In the genomic region with DNA sequence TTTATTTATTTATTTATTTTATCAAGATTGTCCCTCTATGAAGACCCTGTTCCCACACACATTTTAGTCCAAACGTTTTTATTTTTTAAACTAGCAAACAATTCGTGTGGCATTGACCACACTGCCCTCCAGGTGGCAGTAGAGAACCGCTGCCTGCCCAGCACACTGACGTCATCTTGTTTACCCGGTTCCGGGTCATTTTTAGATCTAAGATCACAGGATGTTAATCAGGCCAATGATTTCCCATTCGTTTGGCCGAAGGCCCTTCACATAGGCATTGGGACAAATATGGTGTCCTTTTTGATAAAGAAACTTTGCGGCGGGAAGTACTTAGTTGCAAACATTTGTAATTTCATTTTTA, we compare ENCODE assay signal across 8 mouse cellular contexts.
DNase-seq lines count a peak whose midpoint lies in the region; ATAC-seq and TF ChIP-seq lines count a peak whose summit lies in the region.

No protein-coding gene starts in this region.

- no peaks in the 10 kb centered on the region for H3K9me3 ChIP-seq in heart, embryonic 11.5 days (replicated peaks; ENCODE audit: control insufficient read depth, low read length)
- no peaks in the 10 kb centered on the region for H3K9me3 ChIP-seq in kidney, embryonic 15.5 days (replicated peaks)
- no peaks in the 10 kb centered on the region for H3K9me3 ChIP-seq in liver, embryonic 12.5 days (replicated peaks)
- no peaks in the 10 kb centered on the region for H3K9me3 ChIP-seq in stomach, embryonic 16.5 days (replicated peaks; ENCODE audit: control insufficient read depth, low read length)

- no peak overlapping the region for H3K27ac ChIP-seq in embryonic fibroblast, embryonic 13.5 days (ENCODE audit: insufficient read depth, low read length)
- no peak overlapping the region for H3K27ac ChIP-seq in heart, embryonic 11.5 days (ENCODE audit: low read depth, low read length)
- H3K27ac ChIP-seq in kidney, embryonic 15.5 days, result no peak overlapping the region
- H3K27ac ChIP-seq in liver, embryonic 12.5 days, result peak overlapping the region; percentile 76
- peak overlapping the region; percentile 31; the same call in 1 of the 2 replicates for H3K27ac ChIP-seq in stomach, embryonic 16.5 days (ENCODE audit: low read length)

- H3K9ac ChIP-seq in heart, embryonic 11.5 days (ENCODE audit: low read depth, low read length), result no peak overlapping the region
- no peak overlapping the region for H3K9ac ChIP-seq in kidney, embryonic 15.5 days
- H3K9ac ChIP-seq in liver, embryonic 12.5 days, result peak overlapping the region; percentile 65
- peak overlapping the region; percentile 44; the same call in 1 of the 2 replicates for H3K9ac ChIP-seq in stomach, embryonic 16.5 days (ENCODE audit: low read length)

- H3K36me3 ChIP-seq in heart, embryonic 11.5 days (ENCODE audit: control insufficient read depth, insufficient read depth, low read length), result no peaks in the 10 kb centered on the region
- no peaks in the 10 kb centered on the region for H3K36me3 ChIP-seq in kidney, embryonic 15.5 days
- H3K36me3 ChIP-seq in liver, embryonic 12.5 days, result no peaks in the 10 kb centered on the region
- no peaks in the 10 kb centered on the region for H3K36me3 ChIP-seq in stomach, embryonic 16.5 days (ENCODE audit: control insufficient read depth, insufficient read depth, low read length)

- H3K27me3 ChIP-seq in heart, embryonic 11.5 days (ENCODE audit: control insufficient read depth, insufficient read depth, low read length), result no peaks in the 10 kb centered on the region
- H3K27me3 ChIP-seq in kidney, embryonic 15.5 days, result no peaks in the 10 kb centered on the region
- H3K27me3 ChIP-seq in liver, embryonic 12.5 days (replicated peaks), result 0 out of 2 replicates have a peak, but pooled peaks cover 2% of the 10 kb centered on the region
- H3K27me3 ChIP-seq in stomach, embryonic 16.5 days (ENCODE audit: control insufficient read depth, insufficient read depth, low read length), result no peaks in the 10 kb centered on the region

- peak; percentile 93 for TF ChIP-seq CTCF in embryonic fibroblast, embryonic 13.5 days (IDR thresholded peaks at IDR 0.05; ENCODE audit: borderline replicate concordance, insufficient read depth, low read length)

- WGBS in heart, embryonic 11.5 days (ENCODE audit: insufficient replicate concordance), result 20% methylated on average over 10 of the region's 10 CpGs
- 17% methylated on average over 10 of the region's 10 CpGs for WGBS in kidney, embryonic 15.5 days
- WGBS in liver, embryonic 12.5 days (ENCODE audit: insufficient replicate concordance), result 12% methylated on average over 10 of the region's 10 CpGs
- 17% methylated on average over 10 of the region's 10 CpGs for WGBS in stomach, embryonic 16.5 days

- TF ChIP-seq POLR2A in embryonic fibroblast, embryonic 13.5 days (IDR thresholded peaks at IDR 0.05; ENCODE audit: low read depth, low read length), result no peak

- H3K4me3 ChIP-seq in embryonic fibroblast, embryonic 13.5 days (ENCODE audit: insufficient read depth, low read length), result no peak overlapping the region
- peak overlapping the region; percentile 27 for H3K4me3 ChIP-seq in heart, embryonic 11.5 days (ENCODE audit: low read depth, low read length)
- peak overlapping the region; percentile 23; the same call in 1 of the 2 replicates for H3K4me3 ChIP-seq in kidney, embryonic 15.5 days (replicated peaks)
- H3K4me3 ChIP-seq in liver, embryonic 12.5 days, result peak overlapping the region; percentile 41
- H3K4me3 ChIP-seq in stomach, embryonic 16.5 days (replicated peaks; ENCODE audit: low read length), result peak overlapping the region; percentile 36

- peak; percentile 91 for DNase-seq in CD4-positive, CD25-positive, alpha-beta regulatory T cell, adult 2 months (ENCODE audit: low read depth, low spot score)
- peak; percentile 91 for DNase-seq in brain, adult 2 months (ENCODE audit: low read depth, low spot score)
- peak; percentile 81 to 82 for DNase-seq in natural killer cell, adult 2 months (ENCODE audit: low spot score in 2 of 2)

- no peaks in the 10 kb centered on the region for H3K4me1 ChIP-seq in embryonic fibroblast, embryonic 13.5 days (ENCODE audit: control insufficient read depth, insufficient read depth, low read length)
- no peaks in the 10 kb centered on the region for H3K4me1 ChIP-seq in heart, embryonic 11.5 days (ENCODE audit: control insufficient read depth, insufficient read depth, low read length)
- H3K4me1 ChIP-seq in kidney, embryonic 15.5 days, result peaks cover 30% of the 10 kb centered on the region
- H3K4me1 ChIP-seq in liver, embryonic 12.5 days, result peaks cover 19% of the 10 kb centered on the region
- peaks cover 2% of the 10 kb centered on the region; the same call in 1 of the 2 replicates for H3K4me1 ChIP-seq in stomach, embryonic 16.5 days (ENCODE audit: control insufficient read depth, insufficient read depth, low read length)

- peak overlapping the region; percentile 56 for H3K4me2 ChIP-seq in heart, embryonic 11.5 days
- peak overlapping the region; percentile 47 for H3K4me2 ChIP-seq in kidney, embryonic 15.5 days
- H3K4me2 ChIP-seq in liver, embryonic 12.5 days, result peak overlapping the region; percentile 64
- peak overlapping the region; percentile 43 for H3K4me2 ChIP-seq in stomach, embryonic 16.5 days (ENCODE audit: low read depth, low read length)

- ATAC-seq in heart, embryonic 11.5 days (replicated peaks; ENCODE audit: insufficient number of reproducible peaks, low FRiP score, low TSS enrichment), result no peak
- no peak; the same call in 1 of the 2 replicates for ATAC-seq in kidney, embryonic 15.5 days (replicated peaks; ENCODE audit: low FRiP score)
- peak; percentile 67 for ATAC-seq in liver, embryonic 12.5 days
- no peak for ATAC-seq in stomach, embryonic 16.5 days (ENCODE audit: insufficient read depth, low FRiP score)

Comparison
In these comparisons a context has a peak if more than half of its experiments do, and no peak if none do; other contexts are left out.
1. H3K27ac ChIP-seq: peak in liver, embryonic 12.5 days (single experiment) and stomach, embryonic 16.5 days (single experiment); none in embryonic fibroblast, embryonic 13.5 days (single experiment), heart, embryonic 11.5 days (single experiment) and kidney, embryonic 15.5 days (single experiment).
2. H3K9ac ChIP-seq: peak in liver, embryonic 12.5 days (single experiment) and stomach, embryonic 16.5 days (single experiment); none in heart, embryonic 11.5 days (single experiment) and kidney, embryonic 15.5 days (single experiment).
3. Peak in every context shown above with its lines, with median percentiles within 50 percentile points of each other: DNase-seq and H3K4me2 ChIP-seq.